Mouse (Mus musculus) testis, adult 2 months (tissue): ENCODE results near the gene B230104I21Rik.

Source experiments
- CTCF ChIP-seq: fragments of 200-500 bp; IDR thresholded peaks from 2 replicates; pipeline ENCODE4 v1.5.1; 2012; ENCODE audit warnings: low read depth, mild to moderate bottlenecking, inconsistent platforms, low read length, moderate library complexity; ENCODE audit not compliant: control insufficient read depth, insufficient read depth, insufficient replicate concordance
- POLR2A ChIP-seq: fragments of 200-500 bp; IDR thresholded peaks from 2 replicates; pipeline ENCODE4 v1.6.1; 2012; ENCODE audit warnings: low read depth, mild to moderate bottlenecking, inconsistent platforms, low read length, moderate library complexity; ENCODE audit not compliant: control insufficient read depth

DNA sequence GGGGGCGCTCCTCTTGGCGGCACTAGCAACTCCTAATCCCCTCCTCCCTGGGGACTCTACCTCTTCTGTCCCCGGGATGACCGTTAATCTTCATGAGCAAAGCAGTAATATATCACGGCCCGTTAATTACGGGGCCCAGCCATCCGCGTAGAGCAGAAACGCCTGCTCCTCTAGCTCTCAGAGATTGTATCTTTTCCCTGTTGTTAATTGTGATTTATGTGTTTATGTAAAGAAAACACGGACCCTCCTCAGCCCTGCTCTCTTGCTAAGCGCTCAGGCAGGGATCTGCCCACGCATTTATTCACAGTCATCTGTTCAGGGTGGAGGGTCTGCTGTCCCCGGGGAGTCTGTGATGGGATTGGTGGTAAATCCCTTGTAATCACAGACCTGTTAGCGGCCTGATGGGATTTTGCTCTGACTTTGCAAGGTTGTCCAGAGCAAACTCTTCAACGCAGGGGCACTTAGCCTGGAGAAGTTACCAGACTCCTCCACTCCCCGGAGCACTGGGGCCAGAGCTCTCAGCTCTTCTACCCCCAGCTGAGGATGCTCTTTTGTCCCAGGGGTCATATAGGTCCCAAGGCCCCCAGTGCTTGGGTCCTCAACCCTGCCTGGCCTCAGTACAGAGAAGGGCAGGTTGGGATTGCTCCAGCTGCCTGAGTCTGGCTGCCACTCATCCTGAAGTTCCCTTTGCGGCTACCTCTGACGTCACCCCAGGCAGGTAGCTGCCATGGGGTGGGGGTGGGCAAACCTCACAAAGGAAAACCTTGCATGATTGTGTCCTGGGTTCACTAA, 11.0 kb downstream of the B230104I21Rik start:
- TF ChIP-seq POLR2A (no peak), CTCF (no peak)
